Mouse (Mus musculus) urinary bladder, adult 18-20 months (tissue): ENCODE measurements around the gene Tbc1d15.

Experiments
- DNase-seq, 2 experiments: peaks; one replicate each; pipeline ENCODE4 v3.0.0; 2022; ENCODE audit warnings: low spot score in 2 of 2, mixed read lengths in 2 of 2

Tbc1d15 gene

GRCm38 (mm10) chr10:115251088-115251934 lies at the start of gene Tbc1d15:
Gene Tbc1d15 (minus strand): TSS chr10:115251467.
- peak; percentile 92 to 98 for DNase-seq

- DNase-seq, result no peak
Measured at GRCm38 (mm10) chr10:115298683-115299082, 47.4 kb upstream of the Tbc1d15 start.

GRCm38 (mm10) chr10:115297582-115297981 lies 46.3 kb upstream of the Tbc1d15 start:
- DNase-seq, result no peak

- DNase-seq, result no peak
Measured at GRCm38 (mm10) chr10:115296401-115296935, 45.2 kb upstream of the Tbc1d15 start.

- no peak for DNase-seq
Measured at GRCm38 (mm10) chr10:115295162-115295561, 43.9 kb upstream of the Tbc1d15 start.

- DNase-seq, result no peak
Measured at GRCm38 (mm10) chr10:115294715-115295114, 43.4 kb upstream of the Tbc1d15 start.

GRCm38 (mm10) chr10:115293946-115294345 lies 42.7 kb upstream of the Tbc1d15 start:
- DNase-seq, result no peak

GRCm38 (mm10) chr10:115290671-115291070 lies 39.4 kb upstream of the Tbc1d15 start:
- DNase-seq, result no peak

- DNase-seq, result no peak
Measured at GRCm38 (mm10) chr10:115288856-115289255, 37.6 kb upstream of the Tbc1d15 start.

GRCm38 (mm10) chr10:115284170-115284569 lies 32.9 kb upstream of the Tbc1d15 start:
- no peak for DNase-seq

GRCm38 (mm10) chr10:115281381-115281780 lies 30.1 kb upstream of the Tbc1d15 start:
- no peak for DNase-seq

- no peak for DNase-seq
Measured at GRCm38 (mm10) chr10:115271649-115272048, 20.4 kb upstream of the Tbc1d15 start.

- no peak for DNase-seq
Measured at GRCm38 (mm10) chr10:115270612-115271390, 19.5 kb upstream of the Tbc1d15 start.

GRCm38 (mm10) chr10:115262926-115263562 lies 11.8 kb upstream of the Tbc1d15 start:
- no peak for DNase-seq

GRCm38 (mm10) chr10:115262261-115262660 lies 11.0 kb upstream of the Tbc1d15 start:
- no peak for DNase-seq

- DNase-seq, result no peak
Measured at GRCm38 (mm10) chr10:115261428-115261827, 10.2 kb upstream of the Tbc1d15 start.

- DNase-seq, result no peak
Measured at GRCm38 (mm10) chr10:115256162-115256561, 4.9 kb upstream of the Tbc1d15 start.

GRCm38 (mm10) chr10:115253521-115253920 lies 2.3 kb upstream of the Tbc1d15 start:
- DNase-seq, result no peak

- peak; percentile 43 to 62 for DNase-seq
Measured at GRCm38 (mm10) chr10:115252321-115252757, 1.1 kb upstream of the Tbc1d15 start.

- DNase-seq, result peak in 1 of 2 experiments; percentile 34
Measured at GRCm38 (mm10) chr10:115250235-115251087, 806 bp downstream of the Tbc1d15 start.

- no peak for DNase-seq
Measured at GRCm38 (mm10) chr10:115248041-115248440, 3.2 kb downstream of the Tbc1d15 start.
